Mouse (Mus musculus) limb, embryonic 14.5 days (tissue): ENCODE measurements around the gene Prlh. TPM values are rescaled to one million over a fixed set of nuclear protein-coding genes. Genes with fewer than 3 reads are reported as not detected.

ENCODE experiments used
- ATAC-seq: fragments of 200-750 bp; cut with Nextera tagmentation; 2 replicates; pipeline ENCODE4 v1.8.0; 2017; ENCODE audit warnings: low read depth, moderate number of reproducible peaks, moderate TSS enrichment; ENCODE audit not compliant: low FRiP score
- DNase-seq: peaks from one replicate; pipeline ENCODE4 v3.0.0-alpha.2; 2015; ENCODE audit warnings: low spot score
- H3K27ac ChIP-seq: fragments of 300-500 bp; sonication (generic); replicated peaks from 2 replicates; pipeline ENCODE4 v1.5.1; 2014; ENCODE audit warnings: low read depth, mild to moderate bottlenecking, low read length, moderate library complexity, mixed read lengths
- H3K27me3 ChIP-seq: fragments of 300-500 bp; sonication (generic); 2 replicates; pipeline ENCODE4 v1.6.1; 2014; ENCODE audit warnings: low read length, mixed read lengths; ENCODE audit not compliant: control insufficient read depth, insufficient read depth
- H3K36me3 ChIP-seq: fragments of 300-500 bp; sonication (generic); 2 replicates; pipeline ENCODE4 v1.6.1; 2014; ENCODE audit warnings: mild to moderate bottlenecking, low read length, moderate library complexity, mixed read lengths; ENCODE audit not compliant: control insufficient read depth, insufficient read depth
- H3K4me1 ChIP-seq: fragments of 300-500 bp; sonication (generic); 2 replicates; pipeline ENCODE4 v1.6.1; 2014; ENCODE audit warnings: antibody characterized with exemption, low read length, mixed read lengths; ENCODE audit not compliant: control insufficient read depth, insufficient read depth
- H3K4me2 ChIP-seq: fragments of 300-500 bp; sonication (generic); replicated peaks from 2 replicates; pipeline ENCODE4 v1.6.1; 2014; ENCODE audit warnings: low read depth, mild to moderate bottlenecking, low read length, moderate library complexity; ENCODE audit not compliant: severe bottlenecking
- H3K4me3 ChIP-seq: fragments of 300-500 bp; sonication (generic); replicated peaks from 2 replicates; pipeline ENCODE4 v1.5.1; 2014; ENCODE audit warnings: low read length
- H3K9ac ChIP-seq: fragments of 300-500 bp; sonication (generic); 2 replicates; pipeline ENCODE4 v1.6.1; 2014; ENCODE audit warnings: mild to moderate bottlenecking, low read depth, low read length, moderate library complexity; ENCODE audit not compliant: severe bottlenecking
- H3K9me3 ChIP-seq: fragments of 300-500 bp; sonication (generic); 2 replicates; pipeline ENCODE4 v1.6.1; 2016; ENCODE audit warnings: low read length; ENCODE audit not compliant: control insufficient read depth
- POLR2A ChIP-seq: fragments of 200-500 bp; IDR thresholded peaks from 2 replicates; pipeline ENCODE4 v1.8.0; 2012; ENCODE audit warnings: inconsistent platforms, mild to moderate bottlenecking, moderate library complexity, borderline replicate concordance; ENCODE audit not compliant: insufficient read depth, insufficient read length; ENCODE audit errors: extremely low read depth
- WGBS: fragments of 180-500 bp; shearing (Covaris S2); extraction: QIAGEN DNeasy Blood & Tissue Kit; methylation state at CpG from one replicate; pipeline ENCODE4 v1.1.7; 2014; 5-methylcytosine and 5-hydroxymethylcytosine counted together
- polyA plus RNA-seq, 2 experiments: library from polyadenylated mRNA; depleted of rRNA in 1 of 2; stranded (reverse) in 1 of 2; unstranded in 1 of 2; fragments of >200 nt; fragmentation: Nextera tagmentation in 1 of 2; extraction: Ambion mirVana in 1 of 2; gene quantifications; 2 replicates each; pipeline versions ENCODE4 v1.2.1 to v1.2.3; 2012 to 2014

Prlh gene
- polyA plus RNA-seq, 2 experiments, result not detected

- ATAC-seq, result no peak
- WGBS, result 77% methylated on average over 9 of the region's 9 CpGs
Observed at GRCm38 (mm10) chr1:90921687-90922086, 31.2 kb upstream of the Prlh start.

GRCm38 (mm10) chr1:90926030-90926429 lies 26.9 kb upstream of the Prlh start:
- no peak for TF ChIP-seq POLR2A
- no peaks in the 10 kb centered on the region for H3K36me3 ChIP-seq
- H3K9ac ChIP-seq, result no peak overlapping the region
- H3K4me1 ChIP-seq, result peaks cover 16% of the 10 kb centered on the region
- H3K27ac ChIP-seq, result no peak overlapping the region
- 84% methylated on average over 4 of the region's 4 CpGs for WGBS
- H3K4me3 ChIP-seq, result no peak overlapping the region
- ATAC-seq, result no peak
- DNase-seq, result no peak
- 0 out of 2 replicates have a peak, but pooled peaks cover 5% of the 10 kb centered on the region for H3K27me3 ChIP-seq
- no peaks in the 10 kb centered on the region for H3K9me3 ChIP-seq
- no peak overlapping the region for H3K4me2 ChIP-seq

More at GRCm38 (mm10) chr1:90921687-90922086, 31.2 kb upstream of the Prlh start:
- no peaks in the 10 kb centered on the region for H3K4me1 ChIP-seq
- H3K36me3 ChIP-seq, result no peaks in the 10 kb centered on the region
- H3K27ac ChIP-seq, result no peak overlapping the region
- no peak for DNase-seq
- H3K27me3 ChIP-seq, result no peaks in the 10 kb centered on the region
- H3K4me2 ChIP-seq, result no peak overlapping the region
- no peak for TF ChIP-seq POLR2A
- no peak overlapping the region for H3K4me3 ChIP-seq
- peaks cover 6% of the 10 kb centered on the region for H3K9me3 ChIP-seq
- H3K9ac ChIP-seq, result no peak overlapping the region

- Histone ChIP-seq H3K9ac (no peak overlapping the region), H3K4me3 (no peak overlapping the region), H3K27me3 (0 out of 2 replicates have a peak, but pooled peaks cover 5% of the 10 kb centered on the region), H3K27ac (no peak overlapping the region), H3K9me3 (no peaks in the 10 kb centered on the region), H3K4me1 (peaks cover 16% of the 10 kb centered on the region), H3K4me2 (peak overlapping the region; percentile 82), H3K36me3 (no peaks in the 10 kb centered on the region)
- ATAC-seq (0 out of 2 replicates have a peak, but pooled peaks have one; percentile 16), DNase-seq (peak; percentile 40)
- TF ChIP-seq POLR2A, result no peak
- WGBS, result 32% methylated on average over 15 of the region's 15 CpGs
Observed at GRCm38 (mm10) chr1:90927308-90927707, 25.6 kb upstream of the Prlh start.

GRCm38 (mm10) chr1:90927929-90928574 lies 24.9 kb upstream of the Prlh start:
- Histone ChIP-seq H3K4me3 (peak overlapping the region; percentile 27), H3K4me2 (peak overlapping the region; percentile 82), H3K27ac (no peak overlapping the region), H3K9ac (peak overlapping the region; percentile 25; the same call in 1 of the 2 replicates), H3K4me1 (peaks cover 16% of the 10 kb centered on the region), H3K36me3 (no peaks in the 10 kb centered on the region), H3K9me3 (no peaks in the 10 kb centered on the region), H3K27me3 (0 out of 2 replicates have a peak, but pooled peaks cover 5% of the 10 kb centered on the region)
- no peak; the same call in 1 of the 2 replicates for ATAC-seq
- WGBS, result 3% methylated on average over 23 of the region's 23 CpGs
- DNase-seq, result no peak
- no peak for TF ChIP-seq POLR2A

GRCm38 (mm10) chr1:90928575-90928934 lies 24.4 kb upstream of the Prlh start:
- H3K4me3 ChIP-seq, result peak overlapping the region; percentile 27
- peak overlapping the region; percentile 25; the same call in 1 of the 2 replicates for H3K9ac ChIP-seq

More at GRCm38 (mm10) chr1:90928575-90928934, 24.4 kb upstream of the Prlh start:
- peaks cover 16% of the 10 kb centered on the region for H3K4me1 ChIP-seq
- H3K27me3 ChIP-seq, result 0 out of 2 replicates have a peak, but pooled peaks cover 5% of the 10 kb centered on the region
- peak; percentile 53 for ATAC-seq
- H3K27ac ChIP-seq, result no peak overlapping the region
- WGBS, result 7% methylated on average over 6 of the region's 6 CpGs
- DNase-seq, result peak; percentile 78
- H3K4me2 ChIP-seq, result peak overlapping the region; percentile 82
- no peak for TF ChIP-seq POLR2A
- H3K36me3 ChIP-seq, result no peaks in the 10 kb centered on the region
- H3K9me3 ChIP-seq, result no peaks in the 10 kb centered on the region
